Mouse (Mus musculus): ENCODE measurements around the gene Dcxr. TPM values are rescaled to one million over a fixed set of nuclear protein-coding genes. Genes with fewer than 3 reads are reported as not detected.

The Dcxr gene
- total and polyA plus RNA-seq, 2 experiments from 2014 or later: 9.9 to 11.2 TPM

GRCm38 (mm10) chr11:120728530-120729240, 1.6 kb upstream of the Dcxr start:
- no peak for TF ChIP-seq CTCF (IDR thresholded peaks at IDR 0.05)
- WGBS: 66% methylated on average over 11 of the region's 11 CpGs
- ATAC-seq (ENCODE audit: low FRiP score): no peak

GRCm38 (mm10) chr11:120727564-120727963, 483 bp upstream of the Dcxr start:
- WGBS: 65% methylated on average over 12 of the region's 12 CpGs
- no peaks in the 10 kb centered on the region for H3K27me3 ChIP-seq (ENCODE audit: insufficient read depth, low read length)

More at GRCm38 (mm10) chr11:120728530-120729240, 1.6 kb upstream of the Dcxr start:
- DNase-seq (ENCODE audit: low spot score): no peak
- Histone ChIP-seq H3K9ac (replicated peaks; ENCODE audit: low read length, poor library complexity, severe bottlenecking) (no peak overlapping the region), H3K27me3 (ENCODE audit: insufficient read depth, low read length) (no peaks in the 10 kb centered on the region), H3K27ac (ENCODE audit: low read depth, low read length) (no peak overlapping the region), H3K4me3 (ENCODE audit: low read depth, low read length) (no peak overlapping the region), H3K4me1 (ENCODE audit: insufficient read depth, low read length) (peaks cover 4% of the 10 kb centered on the region; the same call in 1 of the 2 replicates), H3K36me3 (ENCODE audit: insufficient read depth, low read length) (peaks cover 4% of the 10 kb centered on the region), H3K4me2 (ENCODE audit: low read depth, low read length, poor library complexity, severe bottlenecking) (no peak overlapping the region), H3K9me3 (ENCODE audit: low read length) (no peaks in the 10 kb centered on the region)

GRCm38 (mm10) chr11:120726243-120727168, 575 bp downstream of the Dcxr start:
- no peak for DNase-seq (ENCODE audit: low spot score)
- Histone ChIP-seq H3K27ac (ENCODE audit: low read depth, low read length) (no peak overlapping the region), H3K9ac (replicated peaks; ENCODE audit: low read length, poor library complexity, severe bottlenecking) (peak overlapping the region; percentile 51; the same call in 1 of the 2 replicates), H3K4me1 (ENCODE audit: insufficient read depth, low read length) (peaks cover 12% of the 10 kb centered on the region; the same call in 1 of the 2 replicates), H3K36me3 (ENCODE audit: insufficient read depth, low read length) (peaks cover 9% of the 10 kb centered on the region), H3K4me2 (ENCODE audit: low read depth, low read length, poor library complexity, severe bottlenecking) (peak overlapping the region; percentile 66), H3K4me3 (ENCODE audit: low read depth, low read length) (peak overlapping the region; percentile 39), H3K9me3 (ENCODE audit: low read length) (no peaks in the 10 kb centered on the region), H3K27me3 (ENCODE audit: insufficient read depth, low read length) (no peaks in the 10 kb centered on the region)
- ATAC-seq (ENCODE audit: low FRiP score): peak; percentile 21
- no peak for TF ChIP-seq CTCF (IDR thresholded peaks at IDR 0.05)
- 20% methylated on average over 33 of the region's 36 CpGs for WGBS

More at GRCm38 (mm10) chr11:120727564-120727963, 483 bp upstream of the Dcxr start:
- Histone ChIP-seq H3K36me3 (ENCODE audit: insufficient read depth, low read length) (peaks cover 9% of the 10 kb centered on the region), H3K27ac (ENCODE audit: low read depth, low read length) (no peak overlapping the region), H3K4me2 (ENCODE audit: low read depth, low read length, poor library complexity, severe bottlenecking) (no peak overlapping the region), H3K4me1 (ENCODE audit: insufficient read depth, low read length) (peaks cover 8% of the 10 kb centered on the region; the same call in 1 of the 2 replicates), H3K4me3 (ENCODE audit: low read depth, low read length) (no peak overlapping the region), H3K9me3 (ENCODE audit: low read length) (no peaks in the 10 kb centered on the region), H3K9ac (replicated peaks; ENCODE audit: low read length, poor library complexity, severe bottlenecking) (no peak overlapping the region)
- no peak for TF ChIP-seq CTCF (IDR thresholded peaks at IDR 0.05)
- ATAC-seq (ENCODE audit: low FRiP score) (no peak), DNase-seq (ENCODE audit: low spot score) (no peak)

- Histone ChIP-seq H3K9ac (replicated peaks; ENCODE audit: low read length, poor library complexity, severe bottlenecking) (no peak overlapping the region), H3K4me2 (ENCODE audit: low read depth, low read length, poor library complexity, severe bottlenecking) (no peak overlapping the region), H3K27ac (ENCODE audit: low read depth, low read length) (no peak overlapping the region), H3K4me3 (ENCODE audit: low read depth, low read length) (no peak overlapping the region), H3K9me3 (ENCODE audit: low read length) (no peaks in the 10 kb centered on the region), H3K27me3 (ENCODE audit: insufficient read depth, low read length) (no peaks in the 10 kb centered on the region), H3K4me1 (ENCODE audit: insufficient read depth, low read length) (peaks cover 12% of the 10 kb centered on the region; the same call in 1 of the 2 replicates), H3K36me3 (ENCODE audit: insufficient read depth, low read length) (peaks cover 16% of the 10 kb centered on the region)
- DNase-seq (ENCODE audit: low spot score): no peak
- WGBS: 84% methylated on average over 7 of the region's 7 CpGs
- ATAC-seq (ENCODE audit: low FRiP score): no peak
- no peak for TF ChIP-seq CTCF (IDR thresholded peaks at IDR 0.05)
Observed at GRCm38 (mm10) chr11:120723509-120723908, 3.6 kb downstream of the Dcxr start.

- DNase-seq (ENCODE audit: low spot score): no peak
Observed at GRCm38 (mm10) chr11:120722761-120723382, 4.2 kb downstream of the Dcxr start.

More at GRCm38 (mm10) chr11:120722761-120723382, 4.2 kb downstream of the Dcxr start:
- Histone ChIP-seq H3K27ac (ENCODE audit: low read depth, low read length) (no peak overlapping the region), H3K36me3 (ENCODE audit: insufficient read depth, low read length) (peaks cover 22% of the 10 kb centered on the region), H3K4me3 (ENCODE audit: low read depth, low read length) (peak overlapping the region; percentile 79; the same call in 1 of the 2 replicates), H3K27me3 (ENCODE audit: insufficient read depth, low read length) (no peaks in the 10 kb centered on the region), H3K9ac (replicated peaks; ENCODE audit: low read length, poor library complexity, severe bottlenecking) (no peak overlapping the region), H3K4me1 (ENCODE audit: insufficient read depth, low read length) (peaks cover 12% of the 10 kb centered on the region; the same call in 1 of the 2 replicates), H3K9me3 (ENCODE audit: low read length) (no peaks in the 10 kb centered on the region), H3K4me2 (ENCODE audit: low read depth, low read length, poor library complexity, severe bottlenecking) (peak overlapping the region; percentile 91)
- no peak for TF ChIP-seq CTCF (IDR thresholded peaks at IDR 0.05)
- ATAC-seq (ENCODE audit: low FRiP score): no peak
- 86% methylated on average over 11 of the region's 11 CpGs for whole genome bisulfite sequencing
